Mouse (Mus musculus): ENCODE measurements around the gene Efna5.
A peak's percentile ranks its signal among the peaks of the same experiment; 100 is the strongest.

Efna5 gene

DNA sequence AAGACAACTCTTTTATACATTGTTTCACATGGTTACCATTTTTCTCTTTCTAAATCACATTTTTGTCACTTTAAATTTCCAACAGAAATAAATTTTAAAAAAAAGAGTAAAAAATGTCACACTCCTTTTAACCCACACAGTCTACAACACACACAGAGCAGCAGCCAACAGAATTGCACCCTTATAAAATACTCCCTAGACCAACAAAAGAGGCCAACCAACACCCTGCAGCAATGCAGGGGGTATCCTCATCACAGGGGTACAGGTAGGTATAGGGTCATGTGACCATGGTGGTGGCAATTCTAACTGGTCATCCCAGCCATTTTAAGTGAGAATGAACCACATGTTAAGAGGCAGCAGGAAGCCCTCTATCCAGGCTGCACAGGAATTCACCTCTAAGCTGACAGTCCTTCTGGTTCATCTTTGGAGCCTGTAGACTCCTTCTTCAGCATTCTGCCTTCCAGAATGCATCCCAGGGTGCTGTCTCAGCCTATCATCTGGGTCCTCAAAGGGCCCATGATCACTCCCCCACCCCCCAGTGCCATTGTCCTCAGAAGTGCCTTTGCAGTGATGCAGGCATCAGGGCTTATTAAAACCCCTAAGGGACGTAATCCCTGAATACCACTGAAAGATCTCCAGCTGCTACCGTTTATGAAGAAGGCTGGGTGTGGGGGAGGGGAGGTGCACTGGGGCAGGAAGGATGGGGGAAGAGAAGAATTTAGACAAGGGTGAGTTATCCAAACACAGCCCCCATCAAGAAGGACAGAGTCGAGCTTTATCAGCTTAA is 28.1 kb downstream of the Efna5 start:
- no peak for DNase-seq

DNA sequence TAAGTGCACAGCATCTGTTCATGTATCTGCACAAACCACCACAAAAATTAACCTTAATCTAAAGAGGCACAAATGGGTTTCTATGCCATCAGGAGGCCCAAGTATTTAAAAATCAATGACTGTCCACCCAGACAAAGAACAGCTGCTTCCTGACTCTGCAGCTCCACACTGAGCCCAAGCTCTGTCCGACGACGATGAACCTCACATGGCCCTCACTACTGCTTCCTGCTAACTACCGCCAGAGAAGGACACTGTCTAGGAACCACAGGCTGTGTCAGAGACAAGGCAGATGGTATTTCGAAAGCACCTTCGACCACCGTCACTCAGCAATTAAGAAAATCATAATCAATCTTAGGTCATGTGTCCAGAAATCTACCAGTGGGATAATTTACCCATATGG is 29.8 kb downstream of the Efna5 start:
- DNase-seq = no peak

DNA sequence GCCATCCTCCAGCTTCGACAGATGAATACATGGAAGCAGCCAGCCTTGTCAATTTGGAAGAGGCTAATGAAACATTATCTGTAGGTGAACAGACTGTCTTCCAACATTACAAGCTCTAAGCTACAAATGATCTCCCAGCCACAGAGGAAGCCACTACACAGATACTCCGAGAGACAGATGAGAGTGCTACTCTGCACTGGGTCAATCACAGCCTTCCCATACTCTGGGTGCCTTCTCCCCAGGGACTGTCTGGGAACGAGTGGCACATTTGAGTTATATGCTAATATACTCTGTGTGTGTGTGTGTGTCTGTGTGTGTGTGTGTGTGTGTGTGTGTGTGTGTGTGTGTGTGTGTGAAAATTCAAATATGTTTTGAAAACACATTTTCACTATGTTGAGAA is 30.5 kb downstream of the Efna5 start:
- no peak for DNase-seq

GRCm38 (mm10) chr17:62849676-62850075 is 31.4 kb downstream of the Efna5 start:
- DNase-seq = no peak

- no peak for DNase-seq
Observed at GRCm38 (mm10) chr17:62845656-62846055, 35.5 kb downstream of the Efna5 start.

GRCm38 (mm10) chr17:62844329-62844728 is 36.8 kb downstream of the Efna5 start:
- DNase-seq = no peak

GRCm38 (mm10) chr17:62837336-62837735 is 43.8 kb downstream of the Efna5 start:
- no peak for DNase-seq

GRCm38 (mm10) chr17:62836598-62837106 is 44.5 kb downstream of the Efna5 start:
- DNase-seq = no peak

- DNase-seq = no peak
Observed at GRCm38 (mm10) chr17:62832550-62833127, 48.5 kb downstream of the Efna5 start.

DNA sequence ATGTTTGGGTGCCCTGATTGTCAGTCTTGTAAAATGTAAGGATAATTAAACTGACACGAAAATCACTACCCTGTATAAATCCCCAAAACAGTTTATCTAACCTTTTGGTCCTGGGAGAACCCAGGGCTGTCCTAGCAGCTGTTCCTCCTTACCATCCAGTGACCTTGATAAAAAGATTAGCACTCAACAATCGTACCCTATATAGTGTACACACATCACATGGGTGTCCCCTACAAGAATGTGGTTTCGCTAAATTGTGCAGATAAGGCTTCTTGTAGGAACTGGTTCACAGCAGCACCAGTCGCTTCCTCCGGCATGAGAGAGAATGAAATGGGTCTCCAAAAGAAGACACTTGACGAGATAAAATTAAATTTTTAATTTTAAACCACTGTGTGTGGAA is 53.6 kb downstream of the Efna5 start:
- DNase-seq = no peak

- DNase-seq = no peak
Observed at GRCm38 (mm10) chr17:62821219-62821618, 59.9 kb downstream of the Efna5 start.

DNA sequence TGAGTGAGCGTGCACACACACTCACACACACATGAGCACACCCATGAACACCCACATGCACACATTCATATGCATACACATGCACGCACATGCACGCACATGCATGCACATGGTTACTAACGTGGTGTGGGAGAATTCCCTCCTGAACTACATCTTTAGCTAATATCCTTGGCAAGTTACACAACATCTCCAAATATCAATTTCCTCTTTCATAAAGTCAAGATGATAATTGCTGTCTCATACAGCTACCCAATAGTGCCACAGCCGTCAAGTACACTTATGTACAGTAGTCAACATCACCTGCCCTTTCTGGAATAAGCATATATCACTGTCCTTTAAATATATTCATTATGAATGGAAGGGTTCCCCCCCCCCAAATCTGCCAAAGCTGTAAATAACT is 61.2 kb downstream of the Efna5 start:
- DNase-seq = no peak

DNA sequence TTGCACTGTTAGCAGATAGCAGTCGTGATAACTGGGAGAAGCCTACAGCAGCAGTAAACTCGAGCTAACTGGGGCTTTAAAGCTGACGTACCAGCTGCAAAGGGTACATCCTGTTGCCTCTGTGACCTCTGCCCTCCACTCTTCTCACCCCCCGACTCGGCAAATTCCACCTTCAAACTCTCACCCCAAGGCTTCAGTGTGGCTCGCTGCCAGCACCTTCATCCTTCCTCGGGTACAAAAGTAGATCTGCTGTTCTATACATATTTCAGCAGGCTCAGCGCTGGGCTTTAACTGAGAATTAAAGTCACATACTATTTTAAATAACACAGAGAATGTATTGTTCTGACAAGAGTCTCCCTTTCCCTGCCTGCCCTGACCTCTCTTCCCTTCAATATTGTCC is 62.3 kb downstream of the Efna5 start:
- peak in 1 of 2 experiments; percentile 27 for DNase-seq

GRCm38 (mm10) chr17:62818337-62818736 is 62.8 kb downstream of the Efna5 start:
- DNase-seq = no peak

DNA sequence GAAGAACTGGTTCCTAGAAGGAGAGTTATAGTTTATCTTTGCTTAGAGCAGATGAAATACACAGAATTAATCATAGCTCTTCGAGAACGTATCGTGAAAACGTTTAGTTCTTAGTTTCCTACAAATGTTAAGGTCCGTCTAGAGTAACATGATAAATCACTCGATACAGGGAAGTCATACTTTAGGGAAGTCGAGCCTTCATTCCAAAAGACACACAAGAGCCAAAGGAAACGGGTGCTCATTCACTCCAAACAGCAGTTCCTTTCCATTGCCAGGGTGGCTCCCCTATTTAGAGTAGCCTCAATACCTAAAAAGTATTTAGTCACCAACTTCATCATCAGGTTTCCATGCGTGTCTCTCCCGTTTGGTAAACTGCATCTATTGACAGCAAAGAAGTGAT is 64.2 kb downstream of the Efna5 start:
- no peak for DNase-seq

- DNase-seq = no peak
Observed at GRCm38 (mm10) chr17:62813461-62813860, 67.7 kb downstream of the Efna5 start.

DNA sequence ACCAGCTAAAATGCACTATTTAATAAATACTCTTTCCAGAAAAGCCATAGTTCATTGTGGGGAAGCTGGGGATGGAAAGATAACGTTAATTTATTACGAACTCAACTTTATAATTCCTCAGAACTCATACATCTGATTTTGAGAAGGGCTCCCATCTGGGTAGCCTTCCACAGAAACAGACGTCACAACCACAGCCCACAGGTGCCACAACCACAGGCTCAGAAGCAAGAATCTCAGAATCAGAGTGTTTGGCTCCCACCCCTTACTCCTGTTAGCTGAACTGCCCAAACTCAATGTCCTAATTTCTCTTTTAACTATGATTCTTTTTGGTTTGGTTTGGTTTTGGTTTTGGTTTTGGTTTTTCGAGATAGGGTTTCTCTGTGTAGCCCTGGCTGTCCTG is 73.2 kb downstream of the Efna5 start:
- DNase-seq = no peak

GRCm38 (mm10) chr17:62806646-62807045 is 74.5 kb downstream of the Efna5 start:
- DNase-seq = no peak

DNA sequence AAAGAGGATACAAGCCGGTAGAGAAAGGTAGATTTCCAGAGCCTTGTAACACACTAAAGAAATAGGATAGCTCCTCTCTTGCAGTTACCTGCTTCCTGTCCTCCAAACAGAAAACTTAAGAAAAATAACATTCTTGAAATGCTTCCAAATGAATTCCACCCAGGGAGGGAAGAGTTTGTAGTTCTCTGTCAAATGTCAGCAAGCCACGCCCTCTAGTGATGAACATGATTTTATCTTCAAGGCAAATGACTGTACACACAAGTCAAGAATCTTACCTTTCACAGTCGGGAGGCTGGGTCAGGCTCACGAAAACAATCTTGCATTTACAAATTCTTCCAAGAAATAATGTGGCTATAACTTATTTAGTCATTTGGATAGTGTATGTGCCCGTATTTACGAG is 78.4 kb downstream of the Efna5 start:
- no peak for DNase-seq

GRCm38 (mm10) chr17:62797272-62797671 is 83.8 kb downstream of the Efna5 start:
- no peak for DNase-seq

- peak in 1 of 2 experiments; percentile 21 for DNase-seq
Observed at GRCm38 (mm10) chr17:62789291-62790290, 91.5 kb downstream of the Efna5 start.

GRCm38 (mm10) chr17:62788783-62789182 is 92.3 kb downstream of the Efna5 start:
- no peak for DNase-seq

GRCm38 (mm10) chr17:62787855-62788254 is 93.3 kb downstream of the Efna5 start:
- DNase-seq = no peak

Measured in kidney, postnatal 25 days (tissue).